Mouse (Mus musculus): Measurements from ENCODE around the gene Fam76b.
A peak's percentile ranks its signal among the peaks of the same experiment; 100 is the strongest.

The Fam76b gene

DNA sequence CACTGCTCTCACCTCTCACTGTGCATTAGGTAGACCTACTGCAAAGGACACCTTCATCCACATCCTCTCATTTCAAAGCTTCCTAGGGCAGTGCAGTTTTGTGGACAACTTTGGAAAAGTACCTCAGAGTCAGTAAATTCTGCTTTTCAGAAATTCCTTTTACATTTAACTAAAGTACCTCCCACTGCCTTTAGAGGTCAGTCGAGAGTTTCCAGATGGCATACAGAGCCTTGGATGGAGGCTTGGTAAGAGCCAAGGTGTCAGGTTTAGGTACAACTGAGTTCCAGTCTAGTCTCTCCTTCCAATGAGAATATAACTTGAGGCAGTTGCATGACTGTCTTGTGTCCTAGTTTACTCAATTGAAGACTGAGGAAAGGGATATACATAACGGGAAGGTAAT, 46.8 kb downstream of the Fam76b start:
- no peak for DNase-seq

DNA sequence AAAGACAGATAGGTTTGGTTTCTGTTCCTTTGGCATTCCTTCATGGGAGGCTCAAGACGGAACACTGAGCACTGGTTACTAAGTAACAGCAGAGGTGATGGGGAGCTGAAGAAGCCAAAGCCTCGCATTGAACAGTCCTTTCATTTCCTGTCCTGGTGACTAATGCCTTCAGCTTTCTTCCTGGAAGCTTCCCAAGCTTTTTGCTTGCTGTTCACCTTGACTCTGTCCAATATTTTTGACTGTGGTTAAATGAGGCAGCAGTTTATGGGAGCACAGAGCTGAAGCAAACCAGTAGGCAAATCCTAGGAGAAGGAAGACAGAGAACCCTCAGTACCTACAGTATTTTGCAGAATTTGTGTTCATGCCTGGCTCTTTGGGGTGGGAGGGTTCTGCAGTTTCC, 47.8 kb downstream of the Fam76b start:
- DNase-seq = no peak

DNA sequence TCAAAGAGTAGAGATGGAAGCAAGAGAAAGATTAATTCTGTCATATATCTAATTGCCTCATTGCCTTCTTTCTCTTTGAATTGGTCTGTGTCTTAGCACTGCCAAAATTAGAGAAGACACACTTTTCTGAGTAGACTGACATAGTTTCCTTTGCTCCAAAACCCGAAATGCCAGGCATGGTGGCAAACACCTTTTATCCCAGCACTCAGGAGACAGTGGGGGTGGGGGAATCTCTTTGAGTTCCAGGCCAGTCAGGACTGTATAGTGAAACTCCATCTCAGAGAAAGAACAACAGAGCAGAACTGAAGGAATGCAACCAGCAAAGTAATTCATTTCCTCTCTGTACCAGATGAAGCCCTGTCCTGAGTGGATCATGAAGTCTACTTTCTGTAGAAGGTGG, 53.2 kb downstream of the Fam76b start:
- DNase-seq = no peak

DNA sequence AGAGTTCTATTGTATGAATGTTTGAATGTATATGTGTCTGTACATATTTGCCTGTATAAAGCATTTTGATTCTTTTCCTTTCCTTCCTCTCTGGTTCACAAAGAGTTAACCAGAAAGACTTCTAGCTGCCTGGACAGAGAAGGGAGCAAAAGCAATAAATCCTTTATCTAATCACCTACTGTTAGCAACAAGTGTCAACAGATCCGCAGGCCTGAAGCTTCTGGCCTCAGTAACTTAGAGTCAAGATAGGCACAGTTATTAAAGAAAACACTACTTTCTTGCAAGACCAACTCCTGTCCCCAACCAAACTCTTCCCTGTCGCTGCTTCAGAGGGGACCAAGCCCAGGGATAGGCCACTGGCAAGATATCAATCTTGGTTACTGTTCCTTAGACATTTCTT, 55.0 kb downstream of the Fam76b start:
- DNase-seq = no peak

DNA sequence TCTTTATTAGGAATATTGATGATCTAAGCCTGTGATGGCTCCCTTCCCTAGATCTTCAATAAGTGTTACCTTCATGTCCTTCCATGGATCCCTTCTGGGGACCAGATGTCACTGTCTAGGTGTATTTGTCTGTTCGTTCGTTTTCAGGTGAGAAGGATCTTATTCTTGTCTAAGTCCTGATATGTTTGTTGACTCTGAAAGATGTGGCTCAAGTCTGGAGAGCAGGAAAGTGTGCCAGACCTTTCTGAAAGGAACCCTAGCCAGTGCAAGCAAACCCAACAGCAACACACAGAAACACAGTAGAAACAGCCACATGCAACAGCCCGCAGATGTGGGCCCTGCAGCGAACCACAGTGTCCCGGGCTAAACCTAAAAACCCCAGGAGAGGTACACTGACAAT, 61.5 kb downstream of the Fam76b start:
- no peak for DNase-seq

DNA sequence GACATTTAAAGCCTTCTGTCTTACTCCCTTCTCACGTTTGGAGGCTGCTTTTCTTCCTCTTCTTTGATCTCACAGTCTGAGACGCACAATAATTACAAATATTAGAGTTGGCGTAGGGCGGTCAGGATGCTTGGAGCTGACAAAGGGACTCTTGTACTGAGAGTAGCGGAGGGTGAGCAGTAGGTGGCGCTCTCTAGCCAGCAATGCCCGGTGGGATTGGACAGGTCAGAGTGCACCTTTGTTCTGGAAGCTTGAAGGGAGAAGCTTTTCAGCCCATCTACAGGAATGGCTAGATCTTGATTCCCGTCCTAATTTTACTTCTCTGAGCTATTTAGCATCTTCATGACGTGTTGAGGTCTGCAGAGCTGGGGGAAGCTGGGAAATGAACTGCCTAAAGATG, 62.1 kb downstream of the Fam76b start:
- peak; percentile 79 to 89 for DNase-seq

DNA sequence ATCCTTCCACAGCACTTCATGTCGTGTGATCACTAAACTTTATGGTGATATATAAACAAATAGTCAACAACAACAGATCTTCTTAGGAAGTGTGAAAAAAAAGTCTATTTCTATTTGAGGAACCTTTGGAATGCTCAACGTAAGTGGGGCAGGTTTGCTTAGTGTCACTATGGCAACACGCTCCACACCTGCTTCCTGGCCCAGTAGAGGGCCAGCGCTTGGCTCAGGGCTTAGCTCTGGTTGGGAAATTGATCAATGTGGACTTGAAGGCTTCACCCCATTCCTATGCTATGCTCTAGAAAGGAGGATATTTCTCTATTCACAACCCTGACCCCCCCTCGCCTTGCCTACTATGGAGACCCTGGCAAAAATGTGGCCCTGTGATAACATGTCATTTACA, 62.7 kb downstream of the Fam76b start:
- no peak for DNase-seq

DNA sequence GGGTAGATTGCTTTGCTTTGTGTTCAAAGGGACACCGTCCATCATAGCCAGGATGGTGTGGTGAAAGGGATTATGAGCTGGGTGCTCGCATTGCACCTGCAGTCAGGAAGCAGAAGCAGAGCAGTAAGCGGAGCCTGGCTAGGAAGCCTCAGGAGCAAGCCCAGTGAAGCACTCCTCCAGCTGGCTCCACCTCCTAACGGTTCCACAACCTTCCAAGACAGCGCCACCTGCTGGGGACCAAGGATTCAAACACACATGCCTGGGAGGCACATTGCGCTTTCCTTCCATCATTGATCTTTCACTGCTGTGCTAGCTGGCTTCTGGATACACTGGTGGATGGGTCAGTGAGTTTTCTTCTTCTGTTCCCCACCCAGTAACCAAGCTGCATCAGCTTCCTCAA, 64.4 kb downstream of the Fam76b start:
- DNase-seq = no peak

DNA sequence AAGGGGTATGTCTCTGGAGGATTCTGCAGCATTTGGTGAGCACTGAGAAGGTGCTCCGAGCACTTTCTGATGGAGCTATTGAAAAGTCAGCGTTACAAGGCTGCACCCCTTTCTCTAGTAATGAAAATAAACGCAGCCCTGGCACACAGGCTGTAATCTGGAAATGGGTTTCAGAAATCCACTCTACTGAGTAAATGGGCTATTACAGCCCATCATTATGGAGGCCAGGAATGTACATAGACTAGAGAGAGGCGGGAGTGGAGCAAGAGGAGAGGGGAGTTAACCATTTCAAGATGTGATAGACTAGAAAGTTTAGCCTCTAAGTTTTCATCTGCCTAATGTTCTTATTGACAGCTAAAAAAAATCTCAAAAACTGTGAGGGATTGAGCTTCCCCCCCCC, 65.5 kb downstream of the Fam76b start:
- DNase-seq = no peak

DNA sequence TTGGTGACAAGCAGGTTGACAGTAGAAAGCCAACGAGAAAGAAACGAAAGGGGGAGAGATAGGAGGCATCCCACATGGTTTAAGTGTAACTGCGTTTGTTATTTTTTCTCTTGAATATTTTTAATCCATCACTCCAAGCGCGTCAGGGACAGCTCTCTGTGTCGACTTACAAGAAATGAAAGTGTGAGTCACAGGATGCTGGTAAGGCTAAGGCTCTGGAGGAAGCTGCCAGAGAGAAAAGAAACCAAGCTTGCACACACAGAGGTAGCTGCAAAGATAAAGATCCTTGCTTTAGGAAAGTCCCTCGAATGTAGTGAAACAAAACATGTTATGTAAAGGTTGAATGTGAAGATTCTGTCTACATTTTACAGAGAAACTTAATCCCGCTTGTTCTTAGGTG, 67.0 kb downstream of the Fam76b start:
- no peak for DNase-seq

DNA sequence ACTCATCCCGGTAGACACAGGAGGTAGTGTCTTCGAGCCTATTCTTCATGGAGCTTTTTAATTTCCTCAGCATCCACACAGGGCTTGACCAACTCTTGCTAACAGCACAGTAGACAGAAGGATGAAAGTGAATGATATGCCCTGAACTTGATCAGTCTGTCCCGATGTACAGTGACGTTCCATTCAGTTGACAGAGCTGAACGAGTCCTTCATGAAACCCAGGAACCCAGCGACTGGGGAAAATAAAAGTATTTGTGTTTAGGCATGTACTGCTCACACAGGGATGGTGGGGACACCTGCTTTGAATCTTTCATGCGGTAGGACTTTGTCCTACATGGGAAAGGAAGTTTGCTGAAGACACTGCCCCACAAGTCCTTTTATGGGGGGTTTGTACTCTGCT, 67.4 kb downstream of the Fam76b start:
- no peak for DNase-seq

DNA sequence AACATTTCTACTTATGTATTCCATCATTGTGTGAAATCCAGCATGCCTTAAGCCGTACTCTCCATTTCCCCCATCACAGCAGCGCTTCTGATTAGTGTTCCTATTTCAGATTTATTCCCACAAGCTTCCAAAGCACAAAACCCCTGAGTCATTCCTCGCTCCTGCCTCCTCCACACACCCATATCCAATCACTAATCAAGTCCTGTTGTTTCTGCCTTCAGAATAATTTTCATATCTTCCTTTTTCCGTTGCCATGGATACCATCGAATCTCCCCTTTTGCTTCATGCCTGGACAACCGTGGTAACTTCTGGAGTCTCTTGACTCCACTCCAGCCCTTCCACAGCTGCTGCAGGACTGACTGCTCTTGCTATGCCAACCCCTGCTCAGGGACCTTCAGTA, 68.5 kb downstream of the Fam76b start:
- no peak for DNase-seq

DNA sequence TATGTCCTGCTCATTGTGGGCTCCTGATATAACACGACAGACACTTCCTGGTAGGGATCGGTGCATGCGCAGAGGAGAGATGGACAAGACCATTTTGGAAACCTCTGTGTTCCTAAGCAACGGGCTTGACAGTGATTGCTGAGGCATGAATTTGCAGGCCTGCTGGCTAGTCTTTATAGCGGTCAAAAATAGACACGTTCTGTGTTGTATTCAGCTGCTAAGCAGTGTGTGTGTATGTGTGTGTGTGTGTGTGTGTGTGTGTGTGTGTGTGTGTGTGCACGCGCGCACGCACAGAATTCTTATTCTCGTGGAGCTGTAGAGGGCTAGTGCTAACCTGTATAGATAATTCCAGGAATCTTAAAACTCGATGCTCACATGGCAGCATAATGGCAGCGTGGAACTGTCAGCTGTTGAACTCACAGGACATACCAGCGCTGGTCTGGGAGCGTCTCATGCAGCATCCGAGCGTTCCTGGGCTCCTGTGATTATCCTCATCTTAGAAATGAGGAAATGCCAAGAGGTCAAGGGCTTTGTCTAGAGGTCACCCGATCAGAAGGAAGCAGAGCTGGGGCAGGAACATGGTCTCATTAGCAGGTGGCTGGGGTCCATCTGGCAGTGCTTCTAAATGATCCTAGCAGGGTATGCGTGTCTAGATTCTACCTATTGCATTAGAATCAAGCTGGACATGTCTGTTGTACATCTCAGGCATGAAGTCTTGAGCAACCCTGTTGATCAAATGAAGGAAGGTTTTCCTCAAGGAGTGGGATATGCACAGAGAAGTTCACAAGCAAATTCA, 71.2 kb downstream of the Fam76b start:
- DNase-seq = peak; percentile 43 to 56

DNA sequence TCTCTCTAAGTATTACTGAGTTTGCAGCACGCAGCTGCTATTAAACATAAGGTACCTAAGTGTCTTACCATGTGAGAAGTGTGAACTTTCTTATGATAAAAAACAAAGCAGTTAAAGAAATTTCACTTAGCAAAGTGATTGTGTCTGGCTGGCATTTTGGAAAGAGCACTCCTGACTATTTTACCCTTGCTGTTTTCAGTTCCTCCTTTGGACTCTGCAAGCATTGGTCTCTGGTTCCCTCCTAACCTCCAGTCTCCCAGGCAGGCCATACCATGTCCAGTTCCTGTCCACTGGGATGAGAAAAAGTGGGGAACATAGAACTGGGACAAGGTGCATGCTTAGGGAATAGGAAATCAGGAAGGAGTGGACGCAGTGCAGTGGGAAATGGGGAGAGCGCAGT, 74.5 kb downstream of the Fam76b start:
- DNase-seq = no peak

DNA sequence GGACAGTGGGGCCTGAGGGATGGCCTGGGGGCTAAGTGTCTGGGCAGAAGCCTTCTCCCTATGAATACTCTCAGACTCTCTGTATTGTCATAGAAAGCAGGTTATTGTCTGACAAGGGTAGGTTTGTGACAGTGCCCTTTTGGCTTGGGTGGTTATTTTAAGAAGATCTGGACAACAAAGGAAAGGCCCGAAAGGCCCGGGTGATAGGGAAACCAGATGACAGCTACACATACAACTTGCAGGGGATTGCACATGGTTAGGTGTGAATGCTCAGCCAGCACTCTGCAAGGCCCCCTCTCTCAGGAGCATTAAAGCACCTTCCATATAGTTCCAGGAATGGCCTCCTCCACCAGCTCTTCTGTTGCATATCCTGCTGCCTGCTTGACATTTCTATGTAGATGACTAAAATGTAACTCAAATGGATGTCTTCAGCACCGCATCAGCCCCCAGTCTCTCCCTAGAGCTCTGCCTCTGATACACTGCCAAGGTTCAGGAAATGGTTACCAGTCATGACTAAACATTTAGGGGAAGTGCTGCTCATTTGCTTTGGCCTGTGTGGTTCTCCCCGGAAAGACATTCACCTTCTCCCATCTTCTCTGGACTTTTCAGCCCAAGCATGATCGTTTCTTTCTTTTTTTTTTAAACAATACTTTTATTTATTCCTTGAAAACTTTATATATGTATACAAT, 76.7 kb downstream of the Fam76b start:
- no peak for DNase-seq
